Mouse (Mus musculus) layer of hippocampus, adult 8-10 months (tissue): Measurements from ENCODE around the gene Sirt5. TPM values are rescaled to one million over a fixed set of nuclear protein-coding genes. Genes with fewer than 3 reads are reported as not detected.

Source experiments
- DNase-seq, 2 experiments: peaks; one replicate each; pipeline ENCODE4 v3.0.0; 2022; ENCODE audit warnings: low spot score in 2 of 2
- total RNA-seq, 4 experiments: library from RNA; stranded (reverse); gene quantifications; 2 replicates each; pipeline ENCODE4 v1.2.4; 2022

Gene Sirt5
- total RNA-seq = 10 to 100 TPM; 18.4 to 25.4 (median 19.5) TPM

GRCm38 (mm10) chr13:43364985-43365824, at the start of gene Sirt5:
Gene Sirt5, plus strand, starts transcription at chr13:43365496.
- DNase-seq = peak; percentile 65 to 79

- no peak for DNase-seq
These were observed 47.9 kb upstream of the Sirt5 start for GRCm38 (mm10) chr13:43317411-43317810.

GRCm38 (mm10) chr13:43319396-43319795, 45.9 kb upstream of the Sirt5 start:
- no peak for DNase-seq

- no peak for DNase-seq
These were observed 43.8 kb upstream of the Sirt5 start for GRCm38 (mm10) chr13:43321492-43321891.

- DNase-seq = no peak
These were observed 39.9 kb upstream of the Sirt5 start for GRCm38 (mm10) chr13:43325427-43325826.

GRCm38 (mm10) chr13:43331721-43332444, 33.4 kb upstream of the Sirt5 start:
- DNase-seq = no peak

- no peak for DNase-seq
These were observed 32.7 kb upstream of the Sirt5 start for GRCm38 (mm10) chr13:43332591-43332990.

- no peak for DNase-seq
These were observed 28.7 kb upstream of the Sirt5 start for GRCm38 (mm10) chr13:43336425-43337221.

GRCm38 (mm10) chr13:43338001-43338400, 27.3 kb upstream of the Sirt5 start:
- no peak for DNase-seq

- no peak for DNase-seq
These were observed 26.7 kb upstream of the Sirt5 start for GRCm38 (mm10) chr13:43338632-43339031.

- no peak for DNase-seq
These were observed 18.5 kb upstream of the Sirt5 start for GRCm38 (mm10) chr13:43346825-43347224.

- no peak for DNase-seq
These were observed 15.9 kb upstream of the Sirt5 start for GRCm38 (mm10) chr13:43349376-43349775.

- no peak for DNase-seq
These were observed 14.7 kb upstream of the Sirt5 start for GRCm38 (mm10) chr13:43350489-43351169.

GRCm38 (mm10) chr13:43353356-43353755, 11.9 kb upstream of the Sirt5 start:
- DNase-seq = no peak

- DNase-seq = no peak
These were observed 10.9 kb upstream of the Sirt5 start for GRCm38 (mm10) chr13:43354362-43354761.

- no peak for DNase-seq
These were observed 8.8 kb upstream of the Sirt5 start for GRCm38 (mm10) chr13:43356346-43357125.

- no peak for DNase-seq
These were observed 4.8 kb upstream of the Sirt5 start for GRCm38 (mm10) chr13:43360534-43360933.

GRCm38 (mm10) chr13:43362353-43362752, 2.9 kb upstream of the Sirt5 start:
- DNase-seq = no peak

- no peak for DNase-seq
These were observed 509 bp downstream of the Sirt5 start for GRCm38 (mm10) chr13:43365825-43366184.

GRCm38 (mm10) chr13:43370063-43370462, 4.8 kb downstream of the Sirt5 start:
- DNase-seq = no peak
